Mouse (Mus musculus): Measurements from ENCODE around the gene Irak2. TPM values are rescaled to one million over a fixed set of nuclear protein-coding genes. Genes with fewer than 3 reads are reported as not detected.

Irak2 gene
- polyA plus RNA-seq, 2 experiments, result 4.9 to 27.0 TPM

GRCm38 (mm10) chr6:113654102-113654501, 15.8 kb downstream of the Irak2 start:
- Histone ChIP-seq H3K27me3 (ENCODE audit: control insufficient read depth, insufficient read depth, low read length) (no peaks in the 10 kb centered on the region), H3K36me3 (replicated peaks; ENCODE audit: control insufficient read depth, insufficient read depth, low read depth) (no peaks in the 10 kb centered on the region), H3K4me2 (ENCODE audit: low read depth) (no peak overlapping the region), H3K9me3 (ENCODE audit: control insufficient read depth, low read length) (no peaks in the 10 kb centered on the region), H3K4me1 (replicated peaks; ENCODE audit: control insufficient read depth in 2 of 2, insufficient read depth in 2 of 2, low read length in 1 of 2) (peaks cover 10 to 19% of the 10 kb centered on the region in 2 experiments), H3K27ac (no peak overlapping the region), H3K9ac (replicated peaks) (no peak overlapping the region), H3K4me3 (ENCODE audit: insufficient read depth in 1 of 2, low read depth in 2 of 2, low read length in 2 of 2) (no peak overlapping the region)
- WGBS (ENCODE audit: insufficient replicate concordance), result 29% methylated on average over 8 of the region's 8 CpGs
- TF ChIP-seq CTCF (IDR thresholded peaks at IDR 0.05; ENCODE audit: low read depth) (no peak), EP300 (IDR thresholded peaks at IDR 0.05; ENCODE audit: low read depth) (no peak)
- ATAC-seq (ENCODE audit: insufficient read depth) (no peak), DNase-seq (ENCODE audit: low read depth in 3 of 3, low spot score in 3 of 3) (no peak)

GRCm38 (mm10) chr6:113654753-113655397, 16.6 kb downstream of the Irak2 start:
- DNase-seq (ENCODE audit: low read depth in 3 of 3, low spot score in 3 of 3) (no peak), ATAC-seq (ENCODE audit: insufficient read depth) (no peak)
- H3K4me2 ChIP-seq (ENCODE audit: low read depth), result no peak overlapping the region
- no peaks in the 10 kb centered on the region for H3K27me3 ChIP-seq (ENCODE audit: control insufficient read depth, insufficient read depth, low read length)
- H3K4me1 ChIP-seq (replicated peaks; ENCODE audit: control insufficient read depth in 2 of 2, insufficient read depth in 2 of 2, low read length in 1 of 2), result peaks cover 10 to 17% of the 10 kb centered on the region in 2 experiments
- no peaks in the 10 kb centered on the region for H3K36me3 ChIP-seq (replicated peaks; ENCODE audit: control insufficient read depth, insufficient read depth, low read depth)
- no peak overlapping the region for H3K9ac ChIP-seq (replicated peaks)
- TF ChIP-seq CTCF (IDR thresholded peaks at IDR 0.05; ENCODE audit: low read depth), result no peak
- TF ChIP-seq EP300 (IDR thresholded peaks at IDR 0.05; ENCODE audit: low read depth), result no peak
- no peak overlapping the region for H3K4me3 ChIP-seq (ENCODE audit: insufficient read depth in 1 of 2, low read depth in 2 of 2, low read length in 2 of 2)
- WGBS (ENCODE audit: insufficient replicate concordance), result 61% methylated on average over 16 of the region's 16 CpGs
- H3K9me3 ChIP-seq (ENCODE audit: control insufficient read depth, low read length), result no peaks in the 10 kb centered on the region
- H3K27ac ChIP-seq, result no peak overlapping the region

- Histone ChIP-seq H3K4me2 (ENCODE audit: low read depth) (no peak overlapping the region), H3K36me3 (replicated peaks; ENCODE audit: control insufficient read depth, insufficient read depth, low read depth) (no peaks in the 10 kb centered on the region), H3K4me1 (replicated peaks; ENCODE audit: control insufficient read depth in 2 of 2, insufficient read depth in 2 of 2, low read length in 1 of 2) (peaks cover 10 to 20% of the 10 kb centered on the region in 2 experiments), H3K9ac (replicated peaks) (no peak overlapping the region), H3K9me3 (ENCODE audit: control insufficient read depth, low read length) (no peaks in the 10 kb centered on the region), H3K27me3 (ENCODE audit: control insufficient read depth, insufficient read depth, low read length) (no peaks in the 10 kb centered on the region), H3K27ac (no peak overlapping the region), H3K4me3 (ENCODE audit: insufficient read depth in 1 of 2, low read depth in 2 of 2, low read length in 2 of 2) (no peak overlapping the region)
- ATAC-seq (ENCODE audit: insufficient read depth) (no peak), DNase-seq (ENCODE audit: low read depth in 3 of 3, low spot score in 3 of 3) (no peak)
- TF ChIP-seq EP300 (IDR thresholded peaks at IDR 0.05; ENCODE audit: low read depth) (no peak), CTCF (IDR thresholded peaks at IDR 0.05; ENCODE audit: low read depth) (no peak)
- 66% methylated on average over 3 of the region's 3 CpGs for WGBS (ENCODE audit: insufficient replicate concordance)
These were observed 17.2 kb downstream of the Irak2 start for GRCm38 (mm10) chr6:113655475-113655874.

- no peaks in the 10 kb centered on the region for H3K27me3 ChIP-seq (ENCODE audit: control insufficient read depth, insufficient read depth, low read length)
- H3K4me1 ChIP-seq (replicated peaks; ENCODE audit: control insufficient read depth in 2 of 2, insufficient read depth in 2 of 2, low read length in 1 of 2), result peaks cover 7 to 20% of the 10 kb centered on the region in 2 experiments
- H3K4me2 ChIP-seq (ENCODE audit: low read depth), result no peak overlapping the region
- H3K9me3 ChIP-seq (ENCODE audit: control insufficient read depth, low read length), result no peaks in the 10 kb centered on the region
- H3K36me3 ChIP-seq (replicated peaks; ENCODE audit: control insufficient read depth, insufficient read depth, low read depth), result no peaks in the 10 kb centered on the region
- no peak overlapping the region for H3K27ac ChIP-seq
- DNase-seq (ENCODE audit: low read depth in 3 of 3, low spot score in 3 of 3) (no peak), ATAC-seq (ENCODE audit: insufficient read depth) (no peak)
- no peak overlapping the region for H3K9ac ChIP-seq (replicated peaks)
- no peak for TF ChIP-seq CTCF (IDR thresholded peaks at IDR 0.05; ENCODE audit: low read depth)
- TF ChIP-seq EP300 (IDR thresholded peaks at IDR 0.05; ENCODE audit: low read depth), result no peak
- H3K4me3 ChIP-seq (ENCODE audit: insufficient read depth in 1 of 2, low read depth in 2 of 2, low read length in 2 of 2), result no peak overlapping the region
- 81% methylated on average over 6 of the region's 6 CpGs for WGBS (ENCODE audit: insufficient replicate concordance)
These were observed 18.6 kb downstream of the Irak2 start for GRCm38 (mm10) chr6:113656847-113657246.

GRCm38 (mm10) chr6:113658226-113658625, 20.0 kb downstream of the Irak2 start:
- Histone ChIP-seq H3K4me3 (ENCODE audit: insufficient read depth in 1 of 2, low read depth in 2 of 2, low read length in 2 of 2) (no peak overlapping the region), H3K36me3 (replicated peaks; ENCODE audit: control insufficient read depth, insufficient read depth, low read depth) (no peaks in the 10 kb centered on the region), H3K27ac (no peak overlapping the region), H3K27me3 (ENCODE audit: control insufficient read depth, insufficient read depth, low read length) (no peaks in the 10 kb centered on the region), H3K4me2 (ENCODE audit: low read depth) (no peak overlapping the region), H3K4me1 (replicated peaks; ENCODE audit: control insufficient read depth in 2 of 2, insufficient read depth in 2 of 2, low read length in 1 of 2) (peaks cover 3 to 19% of the 10 kb centered on the region in 2 experiments; a peak in 3 of 4 replicates), H3K9me3 (ENCODE audit: control insufficient read depth, low read length) (no peaks in the 10 kb centered on the region), H3K9ac (replicated peaks) (no peak overlapping the region)
- ATAC-seq (ENCODE audit: insufficient read depth), result no peak
- WGBS (ENCODE audit: insufficient replicate concordance), result 35% methylated on average over 3 of the region's 3 CpGs
- no peak for TF ChIP-seq CTCF (IDR thresholded peaks at IDR 0.05; ENCODE audit: low read depth)
- TF ChIP-seq EP300 (IDR thresholded peaks at IDR 0.05; ENCODE audit: low read depth), result no peak
- no peak for DNase-seq (ENCODE audit: low read depth in 3 of 3, low spot score in 3 of 3)
